Mouse (Mus musculus) A20 (cell line): ENCODE results near the gene Psmc3.

ENCODE experiments used
- DNase-seq: peaks from one replicate; pipeline ENCODE4 v3.0.0-alpha.2; 2011; ENCODE audit warnings: low read depth, low spot score

Gene Psmc3

DNA sequence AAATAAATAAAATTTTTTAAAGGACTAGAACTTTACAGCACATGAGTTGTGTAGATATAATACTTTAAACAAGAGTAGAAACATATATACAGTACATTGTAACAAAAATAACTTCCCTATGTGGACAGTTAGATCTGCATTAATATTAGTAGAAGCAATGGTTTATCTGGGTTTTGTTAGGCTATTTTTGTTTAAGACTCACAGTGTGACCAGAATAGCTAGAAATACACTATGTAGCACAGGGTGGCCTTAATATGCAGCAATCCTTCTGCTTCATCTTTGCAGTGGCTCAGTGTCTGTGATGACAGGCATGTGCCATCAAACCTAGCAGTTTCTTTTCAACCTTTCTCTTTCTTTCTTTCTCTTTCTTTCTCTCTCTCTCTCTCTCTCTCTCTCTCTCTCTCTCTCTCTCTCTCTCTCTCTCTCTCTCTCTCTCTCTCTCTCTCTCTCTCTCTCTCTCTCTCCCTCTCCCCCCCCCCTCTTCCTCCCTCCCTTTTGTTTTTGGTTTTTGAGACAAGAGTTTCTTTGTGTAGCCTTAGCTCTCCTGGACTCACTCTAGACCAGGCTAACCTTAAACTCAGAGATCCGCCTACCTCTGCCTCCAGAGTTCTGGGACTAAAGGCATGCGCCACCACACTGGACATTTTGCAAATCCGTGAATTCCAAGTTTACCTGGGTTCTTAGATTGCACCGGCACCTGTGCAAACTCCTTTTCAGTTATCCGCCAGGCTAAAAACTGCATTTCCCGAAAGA is 452 bp upstream of the Psmc3 start:
- peak; percentile 51 for DNase-seq

GRCm38 (mm10) chr2:91058435-91058834 is 4.6 kb downstream of the Psmc3 start:
- no peak for DNase-seq

GRCm38 (mm10) chr2:91059376-91059775 is 5.6 kb downstream of the Psmc3 start:
- no peak for DNase-seq

GRCm38 (mm10) chr2:91060544-91061355 is 6.9 kb downstream of the Psmc3 start:
- DNase-seq: no peak

GRCm38 (mm10) chr2:91061849-91062481 is 8.2 kb downstream of the Psmc3 start:
- no peak for DNase-seq

- DNase-seq: no peak
These were observed 9.2 kb downstream of the Psmc3 start for GRCm38 (mm10) chr2:91062779-91063606.

GRCm38 (mm10) chr2:91064211-91064610 is 10.4 kb downstream of the Psmc3 start:
- DNase-seq: no peak

DNA sequence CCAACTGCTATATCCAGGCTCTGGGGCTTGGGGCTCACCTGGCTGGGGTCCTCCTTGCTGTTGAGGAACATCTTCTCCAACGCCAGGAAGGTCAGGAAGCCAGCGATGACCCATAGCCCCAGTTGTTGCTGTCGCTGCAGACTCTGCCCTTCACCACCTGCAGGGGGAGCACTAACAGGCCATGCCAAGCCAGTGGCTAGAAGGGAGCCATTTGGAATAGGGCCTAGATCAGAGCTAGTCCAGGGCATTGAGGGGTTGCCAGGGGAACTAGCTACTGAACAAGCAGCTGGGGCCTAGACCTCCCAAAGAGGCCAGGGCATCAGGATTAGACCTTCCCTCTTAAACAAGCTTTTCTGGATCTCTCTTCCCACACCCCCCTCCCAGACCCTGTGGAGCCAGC is 11.7 kb downstream of the Psmc3 start:
- DNase-seq: peak; percentile 55

- no peak for DNase-seq
These were observed 12.6 kb downstream of the Psmc3 start for GRCm38 (mm10) chr2:91066455-91066854.

DNA sequence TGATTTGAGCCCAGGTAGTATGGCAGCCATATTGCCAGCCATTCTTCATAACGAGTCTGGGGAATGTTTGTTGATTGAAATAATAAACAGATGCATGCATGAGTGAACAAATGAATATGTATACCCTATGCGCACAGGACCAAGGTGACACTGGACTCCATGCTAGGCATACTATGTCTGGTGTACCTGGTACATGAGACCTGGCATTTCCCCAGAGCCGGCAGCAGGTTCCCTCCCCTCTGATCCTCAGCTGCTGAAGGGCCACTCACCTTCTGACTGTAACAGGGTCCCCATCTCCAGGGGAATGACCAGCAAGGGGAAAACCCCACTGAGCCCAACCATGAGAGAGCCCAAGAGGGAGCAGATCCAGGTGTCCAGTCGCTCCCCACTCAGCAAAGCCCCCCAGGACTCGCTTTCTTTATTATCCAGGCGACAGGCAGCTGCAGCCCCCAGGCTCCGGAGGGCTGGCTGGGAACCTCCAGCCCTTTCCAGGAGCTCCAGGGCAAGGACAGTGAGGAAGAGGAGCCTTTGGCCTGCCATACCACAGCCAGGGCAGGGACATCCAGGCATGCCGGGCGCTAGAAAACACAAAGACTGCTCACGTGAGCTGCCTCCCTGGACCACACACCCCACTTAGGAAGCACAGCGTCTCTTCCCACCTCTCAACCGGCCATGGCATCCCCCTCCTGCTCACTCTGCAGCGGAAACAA is 14.5 kb downstream of the Psmc3 start:
- DNase-seq: no peak

GRCm38 (mm10) chr2:91068872-91069165 is 15.0 kb downstream of the Psmc3 start:
- no peak for DNase-seq

DNA sequence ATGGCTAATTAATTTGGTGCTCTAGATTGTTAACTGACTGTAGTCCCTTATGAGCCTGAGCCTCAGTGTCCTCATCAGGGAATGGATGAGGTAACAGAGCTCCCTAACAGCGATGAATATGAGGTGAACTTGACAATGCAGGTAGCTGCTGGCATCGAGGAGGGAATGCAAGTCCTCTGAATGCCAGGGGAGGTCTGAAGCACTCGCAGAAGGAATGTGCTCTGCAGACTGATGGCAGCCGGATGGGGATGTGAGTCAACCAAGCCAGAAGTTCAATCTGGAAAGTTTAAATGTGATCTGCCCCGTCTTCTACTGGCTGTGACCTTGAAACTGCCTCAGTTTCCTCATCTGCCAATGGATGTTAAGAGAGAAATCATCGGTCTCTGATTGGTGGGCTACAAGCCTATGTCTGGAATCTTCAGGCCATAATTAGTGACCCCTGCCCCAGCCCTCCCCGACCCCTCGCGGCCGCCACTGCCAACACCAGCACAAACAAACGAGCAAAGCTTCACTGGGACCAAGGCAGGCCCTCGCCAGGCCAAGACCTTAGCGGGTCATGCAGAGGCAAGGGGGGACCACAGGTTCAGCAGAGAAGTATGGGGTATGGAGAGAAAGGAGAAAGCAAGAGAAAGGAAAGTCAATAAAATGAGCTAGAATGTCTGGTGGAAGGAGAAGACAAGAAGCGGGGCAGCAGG is 15.6 kb downstream of the Psmc3 start:
- no peak for DNase-seq

- DNase-seq: peak; percentile 99
These were observed 16.4 kb downstream of the Psmc3 start, which contains the start of gene Slc39a13 for GRCm38 (mm10) chr2:91070076-91070800. Gene Slc39a13 (minus strand): TSS chr2:91070417.

GRCm38 (mm10) chr2:91071059-91071458 is 17.2 kb downstream of the Psmc3 start:
- no peak for DNase-seq

- peak; percentile 23 for DNase-seq
These were observed 18.3 kb downstream of the Psmc3 start for GRCm38 (mm10) chr2:91072092-91072491.

GRCm38 (mm10) chr2:91077957-91078313 is 24.1 kb downstream of the Psmc3 start:
- DNase-seq: no peak

- DNase-seq: peak; percentile 79
These were observed 24.7 kb downstream of the Psmc3 start for GRCm38 (mm10) chr2:91078314-91079025.

- DNase-seq: no peak
These were observed 25.2 kb downstream of the Psmc3 start for GRCm38 (mm10) chr2:91079026-91079384.

GRCm38 (mm10) chr2:91080784-91081513 is 27.1 kb downstream of the Psmc3 start:
- peak; percentile 29 for DNase-seq
